Mouse (Mus musculus) adrenal gland, adult (tissue): ENCODE measurements around the gene Slit3.

Experiments
- DNase-seq, 2 experiments: peaks; one replicate each; pipeline ENCODE4 v3.0.0; 2022 to 2023; ENCODE audit warnings: low spot score in 1 of 2; ENCODE audit not compliant: inconsistent age in 2 of 2

Slit3 gene

GRCm38 (mm10) chr11:35668750-35669149, 547.7 kb downstream of the Slit3 start:
- DNase-seq: peak; percentile 20 to 38

GRCm38 (mm10) chr11:35669536-35669935, 548.5 kb downstream of the Slit3 start:
- no peak for DNase-seq

GRCm38 (mm10) chr11:35670181-35670580, 549.2 kb downstream of the Slit3 start:
- DNase-seq: no peak

GRCm38 (mm10) chr11:35670746-35671145, 549.7 kb downstream of the Slit3 start:
- DNase-seq: no peak

GRCm38 (mm10) chr11:35673050-35673449, 552.0 kb downstream of the Slit3 start:
- DNase-seq: no peak

GRCm38 (mm10) chr11:35674242-35674641, 553.2 kb downstream of the Slit3 start:
- DNase-seq: no peak

GRCm38 (mm10) chr11:35676744-35677143, 555.7 kb downstream of the Slit3 start:
- no peak for DNase-seq

- no peak for DNase-seq
These were observed 559.0 kb downstream of the Slit3 start for GRCm38 (mm10) chr11:35679976-35680375.

- no peak for DNase-seq
These were observed 566.3 kb downstream of the Slit3 start for GRCm38 (mm10) chr11:35687316-35687715.

- no peak for DNase-seq
These were observed 569.7 kb downstream of the Slit3 start for GRCm38 (mm10) chr11:35690515-35691281.

GRCm38 (mm10) chr11:35693136-35693535, 572.1 kb downstream of the Slit3 start:
- DNase-seq: peak; percentile 33 to 78

GRCm38 (mm10) chr11:35693625-35694024, 572.6 kb downstream of the Slit3 start:
- no peak for DNase-seq

- DNase-seq: no peak
These were observed 576.5 kb downstream of the Slit3 start for GRCm38 (mm10) chr11:35697476-35697875.

- peak; percentile 42 to 47 for DNase-seq
These were observed 577.9 kb downstream of the Slit3 start for GRCm38 (mm10) chr11:35698901-35699300.

GRCm38 (mm10) chr11:35703471-35703870, 582.4 kb downstream of the Slit3 start:
- no peak for DNase-seq

GRCm38 (mm10) chr11:35704381-35704780, 583.4 kb downstream of the Slit3 start:
- no peak for DNase-seq

GRCm38 (mm10) chr11:35704927-35705326, 583.9 kb downstream of the Slit3 start:
- no peak for DNase-seq

- no peak for DNase-seq
These were observed 586.4 kb downstream of the Slit3 start for GRCm38 (mm10) chr11:35707431-35707830.

GRCm38 (mm10) chr11:35711314-35711713, 590.3 kb downstream of the Slit3 start:
- DNase-seq: no peak

GRCm38 (mm10) chr11:35718881-35719280, 597.9 kb downstream of the Slit3 start:
- no peak for DNase-seq

- peak in 1 of 2 experiments; percentile 77 for DNase-seq
These were observed 602.9 kb downstream of the Slit3 start for GRCm38 (mm10) chr11:35723876-35724275.

GRCm38 (mm10) chr11:35726341-35726846, 605.4 kb downstream of the Slit3 start:
- DNase-seq: peak in 1 of 2 experiments; percentile 45

- no peak for DNase-seq
These were observed 607.2 kb downstream of the Slit3 start for GRCm38 (mm10) chr11:35728200-35728599.
